Mouse (Mus musculus): ENCODE results near the gene Agfg1.

- TF ChIP-seq EP300 (IDR thresholded peaks at IDR 0.05; ENCODE audit: low read depth in 1 of 2, low read length in 2 of 2) (no peak), NRF1 (IDR thresholded peaks at IDR 0.05; ENCODE audit: insufficient read depth, low read depth, low read length, poor library complexity, severe bottlenecking) (no peak), CTCF (IDR thresholded peaks at IDR 0.05 in 2 of 3, conservative IDR thresholded peaks at IDR 0.05 in 1 of 3; ENCODE audit: control insufficient read depth in 1 of 3, insufficient read depth in 1 of 3, low read depth in 2 of 3, low read length in 3 of 3, poor library complexity in 1 of 3, severe bottlenecking in 1 of 3) (no peak), ELF1 (IDR thresholded peaks at IDR 0.05; ENCODE audit: low read depth, low read length) (no peak), HCFC1 (IDR thresholded peaks at IDR 0.05; ENCODE audit: low read depth, low read length) (no peak), POLR2A (IDR thresholded peaks at IDR 0.05; ENCODE audit: control insufficient read depth in 1 of 2, insufficient read depth in 1 of 2, low read depth in 1 of 2, low read length in 2 of 2, poor library complexity in 1 of 2) (no peak), MEF2A (IDR thresholded peaks at IDR 0.05; ENCODE audit: extremely low read depth, insufficient replicate concordance, low read depth, low read length, poor library complexity, severe bottlenecking) (no peak), USF2 (IDR thresholded peaks at IDR 0.05; ENCODE audit: borderline replicate concordance in 1 of 2, insufficient read depth in 1 of 2, low read depth in 1 of 2, low read length in 2 of 2) (no peak), KAT2A (conservative IDR thresholded peaks at IDR 0.05; ENCODE audit: low read depth, low read length) (no peak), MAX (IDR thresholded peaks at IDR 0.05; ENCODE audit: low read length) (no peak), ZC3H11A (IDR thresholded peaks at IDR 0.05; ENCODE audit: low read depth, low read length) (no peak), MAZ (IDR thresholded peaks at IDR 0.05; ENCODE audit: low read depth, low read length) (no peak), SMC3 (IDR thresholded peaks at IDR 0.05; ENCODE audit: low read depth, low read length) (no peak)
Measured at GRCm38 (mm10) chr1:82948601-82949000, 109.3 kb downstream of the Agfg1 start.
